In the genomic region with DNA sequence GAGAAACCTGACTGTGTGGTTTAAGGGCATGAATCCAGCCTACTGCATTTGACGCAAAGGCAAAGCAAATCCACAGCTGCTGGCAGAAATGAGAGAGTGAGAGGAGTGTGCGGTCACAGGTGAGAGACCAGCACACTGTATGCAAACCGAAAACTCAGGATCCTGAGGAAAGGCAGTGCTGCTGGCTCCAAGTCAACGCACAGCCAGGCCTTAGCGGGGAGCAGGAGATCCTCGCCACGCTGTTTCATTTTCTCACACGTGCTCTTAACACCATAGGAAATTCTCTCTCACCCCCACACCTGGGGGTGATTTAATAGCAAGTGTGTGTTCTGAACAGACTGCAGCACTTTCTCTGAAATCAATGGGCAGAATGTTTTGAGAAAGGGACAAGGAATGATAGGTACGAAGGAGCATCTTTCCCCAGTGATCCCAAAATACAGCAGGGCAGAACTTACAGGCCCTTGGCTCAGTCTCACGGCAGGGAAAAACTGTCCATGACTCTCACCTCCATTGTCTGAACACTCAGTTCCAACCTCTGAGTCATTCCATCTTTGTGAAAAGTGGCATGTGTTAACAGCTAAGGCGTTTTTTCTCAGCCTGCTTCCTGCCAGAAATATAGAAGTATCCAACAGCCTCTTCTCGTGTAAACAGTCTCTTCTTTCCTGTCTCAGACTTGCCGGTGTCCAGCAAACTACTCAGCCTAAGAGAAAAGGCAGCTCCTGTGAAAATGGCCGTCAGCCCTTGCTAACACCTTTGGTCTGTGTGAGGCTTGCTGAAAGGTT, we compare ENCODE assay signal across 8 mouse cellular contexts.
A peak's percentile ranks its signal among the peaks of the same experiment; 100 is the strongest.
DNase-seq lines count a peak whose midpoint lies in the region; ATAC-seq and TF ChIP-seq lines count a peak whose summit lies in the region.

No protein-coding gene starts in this region.

- no peak for TF ChIP-seq CTCF in lung, postnatal 0 days (IDR thresholded peaks at IDR 0.05)
- no peak for TF ChIP-seq CTCF in lung, adult 2 months (IDR thresholded peaks at IDR 0.05; ENCODE audit: insufficient read depth, low read length)
- TF ChIP-seq CTCF in olfactory bulb, adult 2 months (IDR thresholded peaks at IDR 0.05; ENCODE audit: insufficient read depth, low read depth, low read length) = no peak

- H3K27ac ChIP-seq in forebrain, embryonic 14.5 days (ENCODE audit: low read depth, low read length) = 0 out of 2 replicates have a peak overlapping the region, but pooled peaks have one; percentile 27
- no peak overlapping the region for H3K27ac ChIP-seq in forebrain, embryonic 10.5 days
- H3K27ac ChIP-seq in lung, postnatal 0 days (ENCODE audit: low read length) = no peak overlapping the region; the same call in 1 of the 2 replicates
- peak overlapping the region; percentile 59 for H3K27ac ChIP-seq in olfactory bulb, adult 2 months (ENCODE audit: insufficient read depth, low read depth, low read length)

- DNase-seq in forebrain, embryonic 14.5 days (ENCODE audit: low spot score) = peak; percentile 9
- no peak for DNase-seq in forebrain, embryonic 10.5 days (ENCODE audit: extremely low spot score, low spot score)
- DNase-seq in lung, postnatal 0 days (ENCODE audit: low spot score) = peak; percentile 61
- DNase-seq in lung, adult 2 months = no peak
- peak; percentile 75 for DNase-seq in fibroblast of lung, adult 2 months (ENCODE audit: low read depth)
- no peak for DNase-seq in T-cell, adult 2 months (ENCODE audit: low spot score)

- ATAC-seq in forebrain, embryonic 14.5 days = no peak
- ATAC-seq in lung, postnatal 0 days = peak; percentile 37; the same call in 1 of the 2 replicates
- no peak for ATAC-seq in megakaryocyte, adult 5-6 weeks (ENCODE audit: poor library complexity, severe bottlenecking)

- H3K4me2 ChIP-seq in forebrain, embryonic 14.5 days (ENCODE audit: low read length) = no peak overlapping the region
- H3K4me2 ChIP-seq in lung, postnatal 0 days (replicated peaks; ENCODE audit: low read depth, low read length) = no peak overlapping the region

- no peaks in the 10 kb centered on the region for H3K36me3 ChIP-seq in forebrain, embryonic 14.5 days (ENCODE audit: control insufficient read depth, insufficient read depth, low read length)
- H3K36me3 ChIP-seq in forebrain, embryonic 10.5 days (replicated peaks) = no peaks in the 10 kb centered on the region; the same call in none of the 2 replicates
- no peaks in the 10 kb centered on the region for H3K36me3 ChIP-seq in lung, postnatal 0 days (ENCODE audit: insufficient read depth, low read length)

- H3K9ac ChIP-seq in forebrain, embryonic 14.5 days (ENCODE audit: low read length) = no peak overlapping the region
- no peak overlapping the region for H3K9ac ChIP-seq in lung, postnatal 0 days (replicated peaks; ENCODE audit: low read depth)

- H3K27me3 ChIP-seq in forebrain, embryonic 14.5 days (replicated peaks; ENCODE audit: control insufficient read depth, insufficient read depth, low read length) = no peaks in the 10 kb centered on the region
- no peaks in the 10 kb centered on the region for H3K27me3 ChIP-seq in forebrain, embryonic 10.5 days (ENCODE audit: poor library complexity, severe bottlenecking)
- no peaks in the 10 kb centered on the region for H3K27me3 ChIP-seq in lung, postnatal 0 days (replicated peaks; ENCODE audit: insufficient read depth, low read length)

- TF ChIP-seq POLR2A in lung, adult 2 months (IDR thresholded peaks at IDR 0.05; ENCODE audit: borderline replicate concordance, extremely low read depth, low read depth, low read length) = no peak
- no peak for TF ChIP-seq POLR2A in olfactory bulb, adult 2 months (IDR thresholded peaks at IDR 0.05; ENCODE audit: insufficient read depth, low read depth, low read length)

- no peak overlapping the region for H3K4me3 ChIP-seq in forebrain, embryonic 14.5 days (ENCODE audit: low read depth, low read length)
- H3K4me3 ChIP-seq in forebrain, embryonic 10.5 days = no peak overlapping the region
- no peak overlapping the region for H3K4me3 ChIP-seq in lung, postnatal 0 days (ENCODE audit: low read depth, low read length)
- H3K4me3 ChIP-seq in lung, adult 2 months (replicated peaks; ENCODE audit: extremely low read depth, low read depth, low read length) = no peak overlapping the region
- no peak overlapping the region for H3K4me3 ChIP-seq in olfactory bulb, adult 2 months (ENCODE audit: insufficient read depth, low read depth, low read length)

- H3K4me1 ChIP-seq in forebrain, embryonic 14.5 days (ENCODE audit: control insufficient read depth, insufficient read depth, low read length) = peaks cover 2% of the 10 kb centered on the region; the same call in 1 of the 2 replicates
- H3K4me1 ChIP-seq in forebrain, embryonic 10.5 days = peaks cover 8% of the 10 kb centered on the region
- H3K4me1 ChIP-seq in lung, postnatal 0 days (ENCODE audit: insufficient read depth, low read depth, low read length) = peaks cover 17% of the 10 kb centered on the region; the same call in 1 of the 2 replicates
- H3K4me1 ChIP-seq in lung, adult 2 months (ENCODE audit: control insufficient read depth, insufficient read depth, low read length) = peaks cover 12% of the 10 kb centered on the region
- H3K4me1 ChIP-seq in olfactory bulb, adult 2 months (ENCODE audit: control insufficient read depth, insufficient read depth, low read length) = peaks cover 11% of the 10 kb centered on the region

- no peak for TF ChIP-seq EP300 in lung, postnatal 0 days (IDR thresholded peaks at IDR 0.05)

- H3K9me3 ChIP-seq in forebrain, embryonic 14.5 days (replicated peaks; ENCODE audit: control insufficient read depth, low read length) = no peaks in the 10 kb centered on the region
- no peaks in the 10 kb centered on the region for H3K9me3 ChIP-seq in forebrain, embryonic 10.5 days
- no peaks in the 10 kb centered on the region for H3K9me3 ChIP-seq in lung, postnatal 0 days (ENCODE audit: low read length)

- WGBS in forebrain, embryonic 14.5 days = 77% methylated on average over 14 of the region's 14 CpGs
- WGBS in forebrain, embryonic 10.5 days = 86% methylated on average over 14 of the region's 14 CpGs
- 44% methylated on average over 14 of the region's 14 CpGs for WGBS in lung, postnatal 0 days
- 49% methylated on average over 14 of the region's 14 CpGs for WGBS in lung, adult 2 months
- 36% methylated on average over 14 of the region's 14 CpGs for WGBS in olfactory bulb, adult 2 months

Comparison
In these comparisons a context has a peak if more than half of its experiments do, and no peak if none do; other contexts are left out.
1. DNase-seq: peak in forebrain, embryonic 14.5 days (single experiment), lung, postnatal 0 days (single experiment) and fibroblast of lung, adult 2 months (single experiment); none in forebrain, embryonic 10.5 days (single experiment), lung, adult 2 months (single experiment) and T-cell, adult 2 months (single experiment).
2. H3K27ac ChIP-seq: peak in forebrain, embryonic 14.5 days (single experiment) and olfactory bulb, adult 2 months (single experiment); none in forebrain, embryonic 10.5 days (single experiment) and lung, postnatal 0 days (single experiment).